Mouse (Mus musculus) midbrain, embryonic 14.5 days (tissue): ENCODE measurements around the gene Anks6. TPM values are rescaled to one million over a fixed set of nuclear protein-coding genes. Genes with fewer than 3 reads are reported as not detected.
A peak's percentile ranks its signal among the peaks of the same experiment; 100 is the strongest.

Experiments used
- ATAC-seq: fragments of 200-750 bp; cut with Nextera tagmentation; 2 replicates; pipeline ENCODE4 v1.8.0; 2017; ENCODE audit warnings: moderate number of reproducible peaks, moderate library complexity; ENCODE audit not compliant: low FRiP score, low TSS enrichment
- DNase-seq: peaks from one replicate; pipeline ENCODE4 v3.0.0-alpha.2; 2015
- H3K27ac ChIP-seq: fragments of 300-500 bp; sonication (generic); replicated peaks from 2 replicates; pipeline ENCODE4 v1.5.1; 2014; ENCODE audit warnings: mild to moderate bottlenecking, low read depth, low read length, moderate library complexity
- H3K27me3 ChIP-seq: fragments of 300-500 bp; sonication (generic); 2 replicates; pipeline ENCODE4 v1.6.1; 2014; ENCODE audit warnings: low read length, control low read depth, mixed read lengths; ENCODE audit not compliant: control insufficient read depth, insufficient read depth
- H3K36me3 ChIP-seq: fragments of 300-500 bp; sonication (generic); 2 replicates; pipeline ENCODE4 v1.6.1; 2014; ENCODE audit warnings: low read length, control low read depth; ENCODE audit not compliant: control insufficient read depth, insufficient read depth
- H3K4me1 ChIP-seq: fragments of 300-500 bp; sonication (generic); 2 replicates; pipeline ENCODE4 v1.6.1; 2014; ENCODE audit warnings: mild to moderate bottlenecking, antibody characterized with exemption, low read length, control low read depth; ENCODE audit not compliant: control insufficient read depth, insufficient read depth
- H3K4me2 ChIP-seq: fragments of 300-500 bp; sonication (generic); 2 replicates; pipeline ENCODE4 v1.6.1; 2014; ENCODE audit warnings: mild to moderate bottlenecking, low read length, moderate library complexity
- H3K4me3 ChIP-seq: fragments of 300-500 bp; sonication (generic); replicated peaks from 2 replicates; pipeline ENCODE4 v1.5.1; 2014; ENCODE audit warnings: low read depth, low read length
- H3K9ac ChIP-seq: fragments of 300-500 bp; sonication (generic); replicated peaks from 2 replicates; pipeline ENCODE4 v1.6.1; 2014; ENCODE audit warnings: mild to moderate bottlenecking, low read length, moderate library complexity
- H3K9me3 ChIP-seq: fragments of 300-500 bp; sonication (generic); 2 replicates; pipeline ENCODE4 v1.6.1; 2016; ENCODE audit warnings: low read length, control low read depth, mixed read lengths; ENCODE audit not compliant: control insufficient read depth
- WGBS: fragments of 180-500 bp; shearing (Covaris S2); extraction: QIAGEN DNeasy Blood & Tissue Kit; methylation state at CpG from one replicate; pipeline ENCODE4 v1.1.7; 2014; 5-methylcytosine and 5-hydroxymethylcytosine counted together
- polyA plus RNA-seq: library from polyadenylated mRNA; unstranded; fragments of >200 nt; fragmentation: Nextera tagmentation; extraction: Ambion mirVana; gene quantifications from 2 replicates; pipeline ENCODE4 v1.2.1, GENCODE M21; 2014

Anks6 gene
- polyA plus RNA-seq, 1 experiment from 2014 or later = 5.3 TPM

DNA sequence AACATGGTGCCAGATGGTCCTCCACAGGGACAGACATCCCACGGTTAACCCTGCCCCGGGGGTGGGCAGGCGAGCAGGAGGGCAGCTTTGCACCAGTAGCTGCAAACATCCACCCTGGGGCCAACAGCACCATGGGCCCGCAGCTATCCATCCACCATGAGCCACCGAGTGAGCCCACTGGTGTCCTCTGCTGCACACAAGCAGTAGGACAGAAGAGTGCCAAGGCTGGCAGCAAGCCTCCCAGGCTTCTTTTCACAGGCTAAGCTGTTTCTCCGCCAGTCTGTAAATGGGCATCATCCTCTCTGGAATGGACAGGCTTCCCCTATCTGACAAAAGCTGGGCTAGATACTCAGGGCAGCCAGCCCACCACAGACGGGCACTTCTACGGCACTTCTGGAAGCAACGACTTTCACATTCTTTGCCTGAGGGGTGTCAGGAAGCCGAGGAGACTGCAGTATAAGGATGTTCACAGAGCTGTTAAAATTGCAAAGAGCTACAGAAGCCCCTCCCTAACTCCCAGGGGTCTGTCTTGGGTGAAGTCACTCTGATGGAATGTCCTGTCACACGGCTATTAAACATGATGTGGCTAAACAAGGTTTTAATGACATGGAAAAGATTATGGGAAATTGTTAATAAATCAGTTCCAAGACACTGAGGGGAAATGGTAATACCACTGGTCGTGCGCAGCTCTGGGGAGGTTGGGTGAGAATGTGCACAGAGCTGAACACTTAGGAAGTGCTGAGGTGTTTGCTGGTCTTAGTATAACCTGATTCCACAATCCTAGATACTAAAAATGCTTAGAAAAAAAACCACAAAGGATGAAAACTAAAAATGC lies 20.5 kb downstream of the Anks6 start:
- no peak overlapping the region for H3K9ac ChIP-seq
- peak; percentile 48 for DNase-seq

DNA sequence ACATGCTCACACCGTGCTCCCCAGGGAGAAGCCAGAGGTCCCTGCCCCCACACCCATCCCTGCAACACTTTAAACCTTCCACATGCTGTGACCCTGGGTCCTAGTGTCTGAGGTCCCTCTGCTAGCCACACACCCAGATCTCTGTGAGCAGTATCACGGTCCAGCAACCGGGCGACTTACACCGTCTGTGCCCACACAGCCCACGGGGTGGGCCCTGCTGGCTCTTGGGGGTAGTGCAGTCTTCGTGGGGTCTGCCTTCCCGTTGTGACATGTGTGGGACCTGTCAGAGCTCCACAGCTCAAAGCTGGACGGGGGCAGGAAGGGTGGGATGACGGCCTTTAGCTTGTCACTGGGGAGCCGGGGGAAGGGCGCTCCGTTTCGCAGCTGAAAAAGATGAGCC lies 21.7 kb downstream of the Anks6 start:
- Histone ChIP-seq H3K4me1 (no peaks in the 10 kb centered on the region), H3K9ac (no peak overlapping the region; the same call in 1 of the 2 replicates), H3K9me3 (no peaks in the 10 kb centered on the region), H3K36me3 (peaks cover 30% of the 10 kb centered on the region), H3K4me3 (no peak overlapping the region), H3K27me3 (no peaks in the 10 kb centered on the region), H3K27ac (no peak overlapping the region), H3K4me2 (no peak overlapping the region)
- 57% methylated on average over 14 of the region's 14 CpGs for WGBS
- DNase-seq (no peak), ATAC-seq (peak; percentile 49; the same call in 1 of the 2 replicates)

More for the DNA sequence above, 20.5 kb downstream of the Anks6 start:
- WGBS = 59% methylated on average over 13 of the region's 13 CpGs
- Histone ChIP-seq H3K27ac (no peak overlapping the region), H3K4me1 (no peaks in the 10 kb centered on the region), H3K27me3 (no peaks in the 10 kb centered on the region), H3K36me3 (peaks cover 27% of the 10 kb centered on the region), H3K9me3 (no peaks in the 10 kb centered on the region), H3K4me3 (no peak overlapping the region), H3K4me2 (no peak overlapping the region)
- peak; percentile 29; the same call in 1 of the 2 replicates for ATAC-seq

DNA sequence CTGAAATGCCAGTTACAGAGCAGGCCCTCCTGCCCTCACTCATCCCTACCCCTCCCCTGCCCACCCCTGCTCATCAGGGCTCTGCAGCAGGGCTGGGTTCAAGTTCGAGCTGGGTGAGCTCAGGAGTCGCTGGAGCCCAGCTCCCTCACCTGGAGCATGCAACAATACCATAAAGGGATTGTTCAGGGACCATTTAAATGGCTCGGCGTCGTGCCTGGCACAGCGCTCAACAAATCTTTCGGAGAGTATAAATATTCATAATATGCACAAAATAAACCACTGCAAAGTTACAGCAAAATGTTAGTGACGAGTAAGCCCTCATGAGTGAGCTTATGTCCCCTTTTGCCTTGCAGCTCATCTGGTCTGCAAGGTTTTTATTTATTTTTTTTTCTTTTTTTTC lies 25.1 kb downstream of the Anks6 start:
- H3K4me1 ChIP-seq = no peaks in the 10 kb centered on the region
- H3K27me3 ChIP-seq = no peaks in the 10 kb centered on the region
- H3K9ac ChIP-seq = no peak overlapping the region
- no peaks in the 10 kb centered on the region for H3K9me3 ChIP-seq
- no peak overlapping the region for H3K4me3 ChIP-seq
- WGBS = 86% methylated on average over 8 of the region's 8 CpGs
- no peak overlapping the region for H3K4me2 ChIP-seq
- peaks cover 10% of the 10 kb centered on the region; the same call in 1 of the 2 replicates for H3K36me3 ChIP-seq
- ATAC-seq (no peak), DNase-seq (no peak)
- no peak overlapping the region for H3K27ac ChIP-seq

DNA sequence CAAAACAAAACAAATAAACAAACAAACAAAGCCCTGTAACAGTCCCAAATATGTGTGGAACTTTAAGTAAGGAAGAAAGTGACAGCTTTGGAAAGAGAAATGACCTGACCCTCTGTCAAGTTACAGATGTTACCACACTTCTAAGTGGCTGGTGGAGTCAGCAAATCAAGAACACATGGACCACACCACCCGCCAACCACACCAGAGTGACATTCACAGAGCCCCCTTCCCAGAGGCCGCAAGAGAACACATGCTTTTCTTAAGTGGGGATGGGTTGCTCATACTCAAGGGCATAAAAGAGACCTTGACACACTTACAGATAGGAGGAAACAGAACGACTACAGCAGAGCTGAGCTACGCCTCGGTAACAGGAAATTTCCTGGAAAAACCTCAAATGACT lies 28.4 kb downstream of the Anks6 start:
- no peak overlapping the region for H3K4me2 ChIP-seq
- H3K4me1 ChIP-seq = no peaks in the 10 kb centered on the region
- no peak for DNase-seq
- no peaks in the 10 kb centered on the region for H3K27me3 ChIP-seq
- H3K4me3 ChIP-seq = no peak overlapping the region
- no peak for ATAC-seq
- WGBS = 86% methylated on average over 5 of the region's 5 CpGs
- H3K27ac ChIP-seq = no peak overlapping the region
- peaks cover 36% of the 10 kb centered on the region for H3K36me3 ChIP-seq
- no peaks in the 10 kb centered on the region for H3K9me3 ChIP-seq
- no peak overlapping the region for H3K9ac ChIP-seq

DNA sequence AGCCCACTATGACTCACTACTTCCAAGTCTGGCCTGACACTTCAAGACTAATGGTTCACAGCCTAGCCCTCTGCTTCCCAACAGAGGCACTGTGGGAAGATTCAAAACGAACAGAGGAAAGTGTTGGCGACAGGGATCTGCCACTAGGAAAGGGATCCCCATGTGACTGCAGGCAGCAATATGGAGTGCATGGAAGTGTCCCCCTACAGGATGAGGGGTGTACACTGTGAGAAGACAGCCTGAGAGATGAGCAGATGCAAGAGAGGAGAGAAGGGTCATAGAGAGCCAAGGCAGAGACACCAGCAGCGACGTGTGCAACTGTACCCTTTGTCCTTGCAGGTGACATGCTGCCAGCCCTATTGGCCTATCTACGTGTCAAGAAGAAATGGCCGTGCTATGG lies 33.3 kb downstream of the Anks6 start:
- H3K4me3 ChIP-seq = no peak overlapping the region
- H3K4me1 ChIP-seq = no peaks in the 10 kb centered on the region
- DNase-seq (no peak), ATAC-seq (no peak)
- 73% methylated on average over 6 of the region's 6 CpGs for WGBS
- no peak overlapping the region for H3K9ac ChIP-seq
- H3K4me2 ChIP-seq = no peak overlapping the region
- no peaks in the 10 kb centered on the region for H3K27me3 ChIP-seq
- peaks cover 30% of the 10 kb centered on the region for H3K36me3 ChIP-seq
- no peaks in the 10 kb centered on the region for H3K9me3 ChIP-seq
- H3K27ac ChIP-seq = no peak overlapping the region

DNA sequence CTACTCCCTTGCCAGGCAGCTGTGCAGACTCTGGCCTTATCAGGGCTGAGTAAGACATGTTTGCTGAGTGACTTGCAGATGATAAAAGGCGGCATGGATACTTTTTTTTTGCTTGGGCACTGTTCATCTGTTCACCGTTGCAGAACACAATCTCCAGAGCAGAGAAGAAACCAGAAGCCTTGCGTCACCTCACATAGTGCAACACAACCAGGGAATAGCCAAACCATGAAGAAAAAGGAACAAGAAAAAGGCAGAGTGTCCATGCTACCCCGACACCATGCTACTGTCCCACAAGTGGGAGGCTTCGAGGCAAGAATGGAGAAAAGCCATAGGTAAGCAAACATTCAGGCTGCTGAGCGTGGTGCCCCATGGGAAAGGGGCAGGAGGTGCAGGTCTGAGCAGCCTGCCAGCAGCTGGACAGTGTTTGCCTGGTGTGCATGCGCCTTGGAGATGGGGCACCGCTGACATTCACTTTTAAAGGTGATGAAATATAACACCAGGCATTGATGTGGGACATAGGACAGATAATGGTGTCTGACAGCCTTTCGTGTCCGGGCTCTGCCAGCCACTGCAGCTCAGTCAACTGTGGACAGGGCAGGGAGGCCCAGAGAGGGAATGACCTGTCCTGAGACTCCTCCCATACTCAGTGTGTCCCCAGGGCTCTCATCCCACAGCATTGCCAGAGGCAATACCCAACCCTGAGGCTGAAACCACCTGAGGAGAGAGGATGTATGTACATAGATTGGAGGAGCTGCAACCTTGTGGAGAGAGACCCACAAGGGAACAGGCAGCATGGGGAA lies 34.2 kb downstream of the Anks6 start:
- peaks cover 30% of the 10 kb centered on the region for H3K36me3 ChIP-seq

DNA sequence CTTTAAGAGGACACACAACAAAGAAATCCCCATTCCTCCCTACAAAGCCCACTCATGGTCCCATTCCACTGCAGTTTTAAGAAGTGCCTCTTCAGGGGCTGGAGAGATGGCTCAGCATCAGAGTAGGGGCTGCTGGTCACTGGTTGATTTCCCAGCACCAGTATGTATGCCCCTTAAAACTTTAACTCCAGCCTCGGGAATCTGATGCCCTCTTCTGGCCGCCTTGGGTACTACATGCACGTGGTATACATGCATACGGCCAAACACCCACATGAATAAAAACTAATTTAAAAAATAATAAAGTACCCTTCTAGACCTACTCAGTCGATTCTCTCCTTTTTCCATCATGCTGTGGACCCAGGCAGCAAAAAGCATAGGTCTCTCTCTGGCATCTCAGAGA lies 36.7 kb downstream of the Anks6 start:
- 10% methylated on average over 5 of the region's 5 CpGs for WGBS
- Histone ChIP-seq H3K27ac (no peak overlapping the region), H3K36me3 (peaks cover 31% of the 10 kb centered on the region; the same call in 1 of the 2 replicates), H3K4me3 (no peak overlapping the region), H3K9me3 (no peaks in the 10 kb centered on the region), H3K4me2 (no peak overlapping the region), H3K27me3 (no peaks in the 10 kb centered on the region), H3K9ac (no peak overlapping the region), H3K4me1 (no peaks in the 10 kb centered on the region)
- DNase-seq (peak; percentile 68), ATAC-seq (no peak)

More for the DNA sequence above, 34.2 kb downstream of the Anks6 start:
- Histone ChIP-seq H3K27ac (no peak overlapping the region), H3K9ac (no peak overlapping the region), H3K27me3 (no peaks in the 10 kb centered on the region), H3K4me2 (no peak overlapping the region), H3K4me1 (no peaks in the 10 kb centered on the region), H3K4me3 (no peak overlapping the region), H3K9me3 (no peaks in the 10 kb centered on the region)
- ATAC-seq = no peak
- no peak for DNase-seq
- WGBS = 81% methylated on average over 10 of the region's 10 CpGs

DNA sequence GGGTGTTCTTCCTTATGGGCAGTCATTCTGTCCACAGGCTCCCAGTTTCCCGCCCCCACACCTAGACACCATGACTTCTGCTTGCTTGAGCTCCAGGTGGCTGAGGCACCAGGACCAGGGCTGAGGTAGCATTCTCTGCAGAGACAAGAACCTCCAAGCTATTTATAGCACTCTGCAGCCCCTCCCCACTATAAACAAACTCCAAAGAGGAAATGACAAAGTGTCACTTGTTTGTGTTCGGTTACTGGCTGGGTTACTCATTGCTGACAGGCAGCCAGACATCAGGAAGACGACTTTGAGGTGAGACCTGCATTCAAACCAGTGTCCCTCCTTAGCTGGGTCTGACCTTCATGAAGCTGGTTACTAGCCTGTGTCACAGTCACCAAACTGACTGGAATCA lies 42.1 kb downstream of the Anks6 start:
- Histone ChIP-seq H3K9ac (no peak overlapping the region), H3K4me1 (no peaks in the 10 kb centered on the region), H3K4me2 (no peak overlapping the region), H3K36me3 (peaks cover 19% of the 10 kb centered on the region; the same call in 1 of the 2 replicates), H3K27ac (no peak overlapping the region), H3K27me3 (no peaks in the 10 kb centered on the region), H3K4me3 (no peak overlapping the region), H3K9me3 (no peaks in the 10 kb centered on the region)
- 88% methylated on average over 3 of the region's 3 CpGs for WGBS
- DNase-seq = no peak
- no peak for ATAC-seq
